Mouse (Mus musculus) adrenal gland, adult 2 months (tissue): Measurements from ENCODE around the gene Pnrc1. TPM values are rescaled to one million over a fixed set of nuclear protein-coding genes. Genes with fewer than 3 reads are reported as not detected.
"Not testable (repeated sequence)": the region's sequence is repeated elsewhere in the genome, so short reads cannot be mapped to it uniquely, and the experiment has no call there.

Source experiments
- DNase-seq: peaks from one replicate; pipeline ENCODE4 v3.0.0; 2021
- long read RNA-seq: library from polyadenylated mRNA; stranded (forward); transcript quantifications from one replicate; pipeline ENCODE4 v2.0.0, GENCODE M21; 2021
- polyA plus RNA-seq: library from polyadenylated mRNA; depleted of rRNA; stranded (reverse); fragments of >200 nt; gene quantifications from 2 replicates; pipeline ENCODE4 v1.2.3, GENCODE M21; 2012; rRNA removed
- total RNA-seq, 2 experiments: library from RNA; stranded (reverse); gene quantifications; 2 replicates each; pipeline ENCODE4 v1.2.3; 2021

The Pnrc1 gene
- total RNA-seq (100 to 1,000 TPM; 165 to 239 TPM), polyA plus RNA-seq (205 and 321 TPM in 2 replicates)
- long read RNA-seq, transcript Pnrc1-201 (2 exons, 1,648 nt), result major isoform, 61 of 69 reads
- long read RNA-seq, partial matches to known transcripts, result 0 of 69 reads
- long read RNA-seq, other reads (novel, unspliced or antisense), result 4 of 69 reads

- peak; percentile 85 for DNase-seq
Measured at GRCm38 (mm10) chr4:33290002-33290401, at the start of gene Pnrc1. Pnrc1 (minus strand) TSS chr4:33290163.

- DNase-seq, result peak; percentile 78
Measured at GRCm38 (mm10) chr4:33337999-33338398, 48.0 kb upstream of the Pnrc1 start.

GRCm38 (mm10) chr4:33332956-33333455, 43.0 kb upstream of the Pnrc1 start:
- DNase-seq, result peak; percentile 56

GRCm38 (mm10) chr4:33331147-33331546, 41.2 kb upstream of the Pnrc1 start:
- DNase-seq, result no peak

- DNase-seq, result no peak
Measured at GRCm38 (mm10) chr4:33315840-33316239, 25.9 kb upstream of the Pnrc1 start.

GRCm38 (mm10) chr4:33314150-33314549, 24.2 kb upstream of the Pnrc1 start:
- DNase-seq, result not testable (repeated sequence)

- DNase-seq, result no peak
Measured at GRCm38 (mm10) chr4:33310840-33311437, 21.0 kb upstream of the Pnrc1 start.

GRCm38 (mm10) chr4:33309764-33310757, 20.1 kb upstream of the Pnrc1 start, which contains the start of gene Rngtt:
Rngtt (plus strand) TSS chr4:33310311.
- peak; percentile 98 for DNase-seq

GRCm38 (mm10) chr4:33307146-33307545, 17.2 kb upstream of the Pnrc1 start:
- DNase-seq, result no peak

- no peak for DNase-seq
Measured at GRCm38 (mm10) chr4:33303057-33303456, 13.1 kb upstream of the Pnrc1 start.

GRCm38 (mm10) chr4:33300891-33301665, 11.1 kb upstream of the Pnrc1 start:
- not testable (repeated sequence) for DNase-seq

- peak; percentile 76 for DNase-seq
Measured at GRCm38 (mm10) chr4:33292409-33293370, 2.7 kb upstream of the Pnrc1 start.

GRCm38 (mm10) chr4:33290878-33291277, 915 bp upstream of the Pnrc1 start:
- DNase-seq, result no peak

- peak; percentile 24 for DNase-seq
Measured at GRCm38 (mm10) chr4:33289106-33289650, 785 bp downstream of the Pnrc1 start.

- DNase-seq, result no peak
Measured at GRCm38 (mm10) chr4:33285448-33285847, 4.5 kb downstream of the Pnrc1 start.

- DNase-seq, result peak; percentile 65
Measured at GRCm38 (mm10) chr4:33284083-33284880, 5.7 kb downstream of the Pnrc1 start.

GRCm38 (mm10) chr4:33281891-33282685, 7.9 kb downstream of the Pnrc1 start:
- peak; percentile 31 for DNase-seq

GRCm38 (mm10) chr4:33273437-33273836, 16.5 kb downstream of the Pnrc1 start:
- no peak for DNase-seq
